Mouse (Mus musculus): ENCODE results near the gene Tmem222. TPM values are rescaled to one million over a fixed set of nuclear protein-coding genes. Genes with fewer than 3 reads are reported as not detected.

Tmem222 gene
- polyA plus RNA-seq, 1 experiment from 2014 or later = 104 TPM

GRCm38 (mm10) chr4:133227636-133228035, 50.0 kb downstream of the Tmem222 start:
- ATAC-seq (ENCODE audit: low read depth) = no peak
- Histone ChIP-seq H3K9me3 (no peaks in the 10 kb centered on the region), H3K27ac (replicated peaks) (no peak overlapping the region), H3K27me3 (0 out of 2 replicates have a peak, but pooled peaks cover under 1% of the 10 kb centered on the region), H3K9ac (no peak overlapping the region), H3K4me3 (no peak overlapping the region), H3K4me1 (replicated peaks) (peaks cover 10% of the 10 kb centered on the region; the same call in 1 of the 2 replicates), H3K4me2 (no peak overlapping the region), H3K36me3 (no peaks in the 10 kb centered on the region)
- 55% methylated on average over 8 of the region's 8 CpGs for WGBS

- H3K9me3 ChIP-seq = no peaks in the 10 kb centered on the region
- H3K36me3 ChIP-seq = no peaks in the 10 kb centered on the region
- H3K4me3 ChIP-seq = no peak overlapping the region
- ATAC-seq (ENCODE audit: low read depth) = no peak
- H3K27ac ChIP-seq (replicated peaks) = no peak overlapping the region
- H3K4me1 ChIP-seq (replicated peaks) = peaks cover 14% of the 10 kb centered on the region; the same call in 1 of the 2 replicates
- no peak overlapping the region for H3K4me2 ChIP-seq
- WGBS = 78% methylated on average over 10 of the region's 10 CpGs
- peaks cover 17% of the 10 kb centered on the region for H3K27me3 ChIP-seq
- no peak overlapping the region for H3K9ac ChIP-seq
Observed at GRCm38 (mm10) chr4:133226073-133226472, 51.5 kb downstream of the Tmem222 start.

DNA sequence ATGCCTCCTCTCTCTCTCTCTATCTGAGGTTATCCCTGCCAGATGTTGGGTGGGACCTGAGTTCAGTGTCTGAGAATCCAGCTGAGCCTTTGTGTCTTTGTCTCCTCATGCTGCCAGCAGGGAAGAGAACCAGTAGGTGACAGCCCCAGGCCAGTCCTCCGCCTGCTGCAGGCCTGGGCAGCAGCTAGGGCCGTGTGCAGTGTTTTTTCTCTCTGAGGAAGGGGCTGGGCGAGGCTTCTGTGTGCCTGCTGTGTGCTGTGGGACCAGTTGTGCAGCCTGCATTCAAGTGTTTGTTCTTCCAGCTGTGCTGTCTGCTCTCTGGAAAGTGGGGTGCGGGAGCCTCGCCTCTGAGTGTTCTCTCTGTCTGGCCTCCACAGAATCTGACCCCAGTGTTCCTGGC, 53.7 kb downstream of the Tmem222 start:
- no peaks in the 10 kb centered on the region for H3K36me3 ChIP-seq
- peaks cover 21% of the 10 kb centered on the region for H3K4me1 ChIP-seq (replicated peaks)
- H3K27me3 ChIP-seq = peaks cover 36% of the 10 kb centered on the region
- ATAC-seq (ENCODE audit: low read depth) = no peak
- H3K4me3 ChIP-seq = no peak overlapping the region
- H3K4me2 ChIP-seq = no peak overlapping the region
- no peaks in the 10 kb centered on the region for H3K9me3 ChIP-seq
- H3K27ac ChIP-seq (replicated peaks) = no peak overlapping the region
- 59% methylated on average over 5 of the region's 5 CpGs for WGBS
- no peak overlapping the region for H3K9ac ChIP-seq

GRCm38 (mm10) chr4:133221701-133222100, 55.9 kb downstream of the Tmem222 start:
- no peak overlapping the region for H3K4me3 ChIP-seq
- whole genome bisulfite sequencing = 81% methylated on average over 8 of the region's 8 CpGs
- H3K9me3 ChIP-seq = no peaks in the 10 kb centered on the region
- peaks cover 41% of the 10 kb centered on the region for H3K27me3 ChIP-seq
- no peak for ATAC-seq (ENCODE audit: low read depth)
- H3K4me2 ChIP-seq = no peak overlapping the region
- H3K36me3 ChIP-seq = no peaks in the 10 kb centered on the region
- H3K4me1 ChIP-seq (replicated peaks) = peaks cover 24% of the 10 kb centered on the region
- H3K27ac ChIP-seq (replicated peaks) = no peak overlapping the region
- no peak overlapping the region for H3K9ac ChIP-seq

DNA sequence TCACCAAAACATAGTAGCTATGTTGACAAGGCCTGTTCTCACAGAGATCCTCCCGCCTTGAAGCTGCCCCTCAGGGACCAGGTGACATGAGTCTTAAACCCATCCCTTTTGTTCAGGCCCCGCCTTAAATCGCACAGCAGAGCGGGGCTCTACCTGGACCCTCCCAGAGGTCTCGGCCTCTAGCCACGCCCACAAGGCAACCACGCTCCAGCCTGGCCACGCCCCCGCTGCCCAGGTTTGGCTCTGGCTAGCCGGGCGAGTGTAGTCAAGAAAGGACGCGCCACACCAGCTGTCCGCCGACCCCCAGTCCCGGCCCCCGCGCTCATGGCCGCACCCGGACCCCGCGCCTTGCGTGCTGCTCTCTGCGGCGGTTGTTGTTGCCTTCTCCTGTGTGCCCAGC, 56.9 kb downstream of the Tmem222 start:
- H3K27ac ChIP-seq (replicated peaks) = no peak overlapping the region
- ATAC-seq (ENCODE audit: low read depth) = peak; percentile 38; the same call in 1 of the 2 replicates
- no peaks in the 10 kb centered on the region for H3K36me3 ChIP-seq
- H3K4me2 ChIP-seq = peak overlapping the region; percentile 53
- peaks cover 24% of the 10 kb centered on the region for H3K4me1 ChIP-seq (replicated peaks)
- H3K4me3 ChIP-seq = peak overlapping the region; percentile 31
- peak overlapping the region; percentile 61 for H3K9ac ChIP-seq
- peaks cover 43% of the 10 kb centered on the region for H3K27me3 ChIP-seq
- H3K9me3 ChIP-seq = no peaks in the 10 kb centered on the region
- 1% methylated on average over 25 of the region's 25 CpGs for WGBS

GRCm38 (mm10) chr4:133218745-133219144, 58.8 kb downstream of the Tmem222 start:
- no peak for ATAC-seq (ENCODE audit: low read depth)
- Histone ChIP-seq H3K27ac (replicated peaks) (no peak overlapping the region), H3K9ac (no peak overlapping the region), H3K9me3 (no peaks in the 10 kb centered on the region), H3K27me3 (peaks cover 62% of the 10 kb centered on the region), H3K36me3 (no peaks in the 10 kb centered on the region), H3K4me2 (no peak overlapping the region), H3K4me3 (no peak overlapping the region), H3K4me1 (replicated peaks) (peaks cover 21% of the 10 kb centered on the region)
- 90% methylated on average over 3 of the region's 3 CpGs for WGBS

GRCm38 (mm10) chr4:133217641-133218040, 60.0 kb downstream of the Tmem222 start:
- Histone ChIP-seq H3K27ac (replicated peaks) (no peak overlapping the region), H3K36me3 (no peaks in the 10 kb centered on the region), H3K9ac (no peak overlapping the region), H3K4me1 (replicated peaks) (peaks cover 26% of the 10 kb centered on the region), H3K4me3 (no peak overlapping the region), H3K27me3 (peaks cover 72% of the 10 kb centered on the region), H3K4me2 (no peak overlapping the region), H3K9me3 (no peaks in the 10 kb centered on the region)
- WGBS = 1% methylated on average over 5 of the region's 5 CpGs
- ATAC-seq (ENCODE audit: low read depth) = no peak

Other genes starting within 250 kb of the Tmem222 start
- gene Wasf2, start 147.3 kb downstream of the Tmem222 start, polyA plus RNA-seq (2015; fragmentation: Nextera tagmentation; extraction: Ambion mirVana) = 34.0 and 36.5 TPM in 2 replicates
- gene Cd164l2, start 65.7 kb downstream of the Tmem222 start, polyA plus RNA-seq (2015; fragmentation: Nextera tagmentation; extraction: Ambion mirVana) = 1.1 and 1.6 TPM in 2 replicates
- gene Gpr3, start 65.3 kb downstream of the Tmem222 start, polyA plus RNA-seq (2015; fragmentation: Nextera tagmentation; extraction: Ambion mirVana) = 0.77 and 1.1 TPM in 2 replicates
- 1.9 and 2.7 TPM in 2 replicates for gene Map3k6, start 37.0 kb downstream of the Tmem222 start, polyA plus RNA-seq (2015; fragmentation: Nextera tagmentation; extraction: Ambion mirVana)
- gene Sytl1, start 14.7 kb downstream of the Tmem222 start, polyA plus RNA-seq (2015; fragmentation: Nextera tagmentation; extraction: Ambion mirVana) = 0.25 and 0.28 TPM in 2 replicates
- gene Wdtc1, start 75.7 kb upstream of the Tmem222 start, polyA plus RNA-seq (2015; fragmentation: Nextera tagmentation; extraction: Ambion mirVana) = 21.9 and 24.3 TPM in 2 replicates
- 7.0 and 7.1 TPM in 2 replicates for gene Slc9a1, start 91.9 kb upstream of the Tmem222 start, polyA plus RNA-seq (2015; fragmentation: Nextera tagmentation; extraction: Ambion mirVana)
- gene Tent5b, start 202.3 kb upstream of the Tmem222 start, polyA plus RNA-seq (2015; fragmentation: Nextera tagmentation; extraction: Ambion mirVana) = 0.14 and 0.33 TPM in 2 replicates
- 5.0 and 6.7 TPM in 2 replicates for gene Trnp1, start 220.8 kb upstream of the Tmem222 start, polyA plus RNA-seq (2015; fragmentation: Nextera tagmentation; extraction: Ambion mirVana)
- 0.15 and 0.39 TPM in 2 replicates for gene Kdf1, start 241.2 kb upstream of the Tmem222 start, polyA plus RNA-seq (2015; fragmentation: Nextera tagmentation; extraction: Ambion mirVana)